Mouse (Mus musculus) activated CD4-positive, CD25-positive, alpha-beta regulatory T cell, adult 9 weeks (primary cell): Measurements from ENCODE around the gene Apoe. TPM values are rescaled to one million over a fixed set of nuclear protein-coding genes. Genes with fewer than 3 reads are reported as not detected.

Experiments
- polyA plus RNA-seq: library from polyadenylated mRNA; unstranded; fragments of 100-300 nt; shearing (Covaris generic); gene quantifications from one replicate; pipeline ENCODE4 v1.2.1, GENCODE M21; 2017

Gene Apoe
- 19.9 TPM for polyA plus RNA-seq

GRCm38 (mm10) chr7:19698907-19699826 is at the start of gene Apoe:
Gene Apoe, minus strand, starts transcription at chr7:19699188.

DNA sequence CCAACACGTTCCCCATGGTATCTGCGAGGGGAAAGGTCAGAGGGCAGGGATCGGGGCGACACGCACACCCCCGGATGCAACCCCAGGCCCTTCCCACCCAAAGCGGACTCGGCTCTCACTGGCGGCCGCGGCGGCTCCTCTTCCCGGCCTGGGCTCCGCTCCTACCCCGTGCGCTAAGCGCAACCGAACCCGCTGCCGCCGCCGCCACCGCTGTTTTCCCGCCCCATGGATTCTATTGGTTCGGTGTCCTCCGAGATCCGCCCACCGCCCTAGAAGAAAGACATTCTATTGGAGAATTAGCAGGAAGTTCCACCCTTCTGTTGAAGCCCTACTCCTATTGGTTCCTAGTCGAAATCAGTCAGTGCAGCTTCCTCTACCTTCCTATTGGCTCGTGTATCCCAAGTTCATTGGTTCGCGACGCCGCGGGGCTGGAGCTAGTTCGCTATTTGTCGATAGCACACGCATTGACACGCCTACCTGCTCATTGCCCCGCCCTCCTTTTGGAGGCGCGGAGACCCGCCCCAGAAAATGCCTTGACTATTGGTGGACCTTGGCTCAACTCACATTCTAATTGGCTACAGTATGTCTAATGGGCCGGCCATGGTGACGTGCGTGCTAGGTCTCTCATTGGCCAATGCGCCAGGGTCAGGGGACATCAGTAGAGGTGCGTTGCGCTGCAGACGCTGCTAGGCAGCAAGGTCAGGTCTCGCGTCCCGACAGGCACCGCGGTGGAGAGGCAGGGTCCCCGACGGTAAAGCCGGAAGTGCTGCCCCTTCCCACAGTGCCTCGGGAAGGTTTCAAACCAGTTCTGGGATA is 16.5 kb upstream of the Apoe start, which contains the start of gene Tomm40:
Tomm40 (minus strand) TSS at position 200 of the 816 bp plus-strand sequence.

DNA sequence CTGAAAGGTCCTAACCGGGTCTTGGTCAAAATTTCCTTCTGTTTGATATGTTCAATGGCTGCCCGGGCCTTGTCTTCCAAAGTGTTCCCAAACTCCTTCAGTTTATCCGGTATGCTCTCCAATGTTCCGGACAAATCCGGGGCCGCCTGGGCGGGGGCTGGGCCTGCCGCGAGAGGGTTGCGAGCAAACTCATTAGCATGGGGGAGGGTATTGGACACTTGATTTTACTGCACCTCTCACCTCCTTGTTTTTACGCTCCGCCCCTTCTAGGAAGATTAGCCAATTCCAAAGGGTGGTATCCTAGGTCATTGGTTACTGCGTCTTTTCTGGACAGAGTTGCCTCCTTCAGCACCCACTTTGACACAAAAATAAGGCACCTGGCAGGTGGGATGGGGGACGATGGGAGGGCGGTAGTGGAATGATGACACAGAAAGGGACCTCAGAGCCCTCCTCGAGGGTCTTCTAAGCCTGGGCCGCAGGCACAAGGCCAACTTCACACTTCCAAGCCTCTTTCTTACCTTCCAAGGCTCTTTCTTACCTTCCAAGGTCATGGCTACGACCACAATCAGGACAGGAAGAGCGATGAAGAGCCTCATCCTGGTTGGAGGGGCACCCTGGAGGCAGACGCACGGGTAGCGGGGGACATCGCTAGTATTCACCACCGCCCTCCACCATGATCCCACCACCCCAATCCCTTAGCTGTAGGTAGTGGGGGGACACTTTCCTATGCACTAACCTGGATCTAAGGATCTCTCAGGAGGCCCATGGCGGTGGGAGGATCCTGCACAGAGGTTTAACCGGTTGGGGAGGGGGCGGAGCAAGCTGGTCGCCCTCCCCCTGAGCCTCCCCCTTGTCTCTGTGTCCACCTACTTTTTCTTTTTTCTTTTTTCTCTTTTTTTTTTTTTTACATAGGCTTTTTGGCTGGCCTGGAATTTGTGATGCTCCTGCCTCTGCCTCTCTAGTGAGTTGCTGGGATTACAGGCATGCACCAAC is 6.8 kb downstream of the Apoe start, which contains the start of gene Apoc1:
Apoc1 (minus strand) TSS at position 788 of the 993 bp plus-strand sequence.

DNA sequence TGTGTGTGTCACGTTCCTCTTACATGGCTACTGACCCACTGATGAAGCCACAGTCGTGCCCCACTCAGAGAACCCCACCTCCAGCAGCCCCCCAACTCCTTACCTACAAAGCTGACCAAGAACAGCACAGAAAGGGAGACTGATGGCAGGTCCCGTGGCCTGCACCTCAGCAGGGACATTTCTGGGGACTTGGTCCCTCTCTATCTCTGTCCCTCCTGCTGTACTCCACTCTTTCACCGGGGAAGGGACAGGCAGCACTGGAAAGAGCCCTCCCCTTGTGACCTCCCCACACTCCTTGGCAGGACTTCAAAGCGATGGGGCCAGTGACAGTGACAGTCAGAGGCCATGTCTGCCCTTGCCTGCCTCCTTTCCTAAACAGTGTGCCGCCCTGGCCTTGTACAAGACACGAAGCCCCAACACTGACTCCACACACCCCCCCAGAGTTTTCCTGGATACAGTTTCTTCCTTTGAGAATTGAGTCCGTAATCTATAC is 17.7 kb downstream of the Apoe start, which contains the start of the genes Gm44805 and Apoc4:
Gm44805 (minus strand) TSS at position 222 of the 493 bp plus-strand sequence.
Apoc4 (minus strand) TSS at position 278 of the 493 bp plus-strand sequence.

DNA sequence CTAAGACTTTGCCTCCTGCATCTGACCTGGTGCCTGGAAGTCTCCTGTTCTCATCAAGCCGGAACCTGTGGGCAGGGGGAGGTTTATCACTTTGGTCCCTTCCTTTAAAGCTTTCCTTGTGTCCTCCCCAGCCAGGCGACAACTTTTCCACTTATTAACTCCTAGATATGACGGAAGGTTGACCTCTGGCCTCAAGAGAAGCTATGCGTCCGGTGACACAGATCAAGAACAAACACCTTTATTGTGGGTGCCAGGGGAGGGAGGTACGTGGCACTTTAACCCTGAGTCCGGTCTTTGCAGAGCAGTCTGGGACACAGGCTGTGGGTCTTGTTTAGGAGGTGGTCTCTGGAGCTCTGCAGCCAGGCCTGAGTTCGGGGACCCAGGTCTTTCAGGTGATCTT is 21.1 kb downstream of the Apoe start, which contains the start of gene Apoc2:
Apoc2 (minus strand) TSS at position 70 of the 400 bp plus-strand sequence.

GRCm38 (mm10) chr7:19664955-19665841 is 33.8 kb downstream of the Apoe start, which contains the start of gene Clptm1:
Gene Clptm1, minus strand, starts transcription at chr7:19665033.

Other genes with a start within 250 kb of the Apoe start
- 2.0 TPM for gene Mark4, start 240.4 kb downstream of the Apoe start, polyA plus RNA-seq
- gene Exoc3l2, start 235.9 kb downstream of the Apoe start, polyA plus RNA-seq = not detected
- gene Bloc1s3, start 190.8 kb downstream of the Apoe start, polyA plus RNA-seq = 0.28 TPM
- gene Trappc6a, start 190.8 kb downstream of the Apoe start, polyA plus RNA-seq = 115 TPM
- gene Nkpd1, start 181.3 kb downstream of the Apoe start, polyA plus RNA-seq = not detected
- gene Ppp1r37, start 136.1 kb downstream of the Apoe start, polyA plus RNA-seq = 4.3 TPM
- 1.6 TPM for gene Zfp296, start 121.9 kb downstream of the Apoe start, polyA plus RNA-seq
- gene Gemin7, start 121.6 kb downstream of the Apoe start, polyA plus RNA-seq = 95.3 TPM
- 15.3 TPM for gene Clasrp, start 94.7 kb downstream of the Apoe start, polyA plus RNA-seq
- 24.3 TPM for gene Relb, start 69.8 kb downstream of the Apoe start, polyA plus RNA-seq
- 150 TPM for gene Clptm1, start 34.2 kb downstream of the Apoe start, polyA plus RNA-seq
- not detected for gene Apoc2, start 21.2 kb downstream of the Apoe start, polyA plus RNA-seq
- gene Gm44805, start 17.8 kb downstream of the Apoe start, polyA plus RNA-seq = not detected
- gene Apoc4, start 17.7 kb downstream of the Apoe start, polyA plus RNA-seq = 0.54 TPM
- 1.8 TPM for gene Apoc1, start 6.5 kb downstream of the Apoe start, polyA plus RNA-seq
- gene Tomm40, start 16.2 kb upstream of the Apoe start, polyA plus RNA-seq = 19.1 TPM
- gene Nectin2, start 51.3 kb upstream of the Apoe start, polyA plus RNA-seq = 1.2 TPM
- 19.5 TPM for gene Bcam, start 71.8 kb upstream of the Apoe start, polyA plus RNA-seq
- gene Cblc, start 97.6 kb upstream of the Apoe start, polyA plus RNA-seq = 0.45 TPM
- 16.8 TPM for gene Bcl3, start 123.6 kb upstream of the Apoe start, polyA plus RNA-seq
- gene Gm19345, start 152.8 kb upstream of the Apoe start, polyA plus RNA-seq = 0.28 TPM
- 0.29 TPM for gene Ceacam16, start 162.1 kb upstream of the Apoe start, polyA plus RNA-seq
- not detected for gene Ceacam19, start 188.8 kb upstream of the Apoe start, polyA plus RNA-seq
- 43.6 TPM for gene Pvr, start 222.0 kb upstream of the Apoe start, polyA plus RNA-seq